ENCODE assay signal across 21 mouse cellular contexts in the genomic region with DNA sequence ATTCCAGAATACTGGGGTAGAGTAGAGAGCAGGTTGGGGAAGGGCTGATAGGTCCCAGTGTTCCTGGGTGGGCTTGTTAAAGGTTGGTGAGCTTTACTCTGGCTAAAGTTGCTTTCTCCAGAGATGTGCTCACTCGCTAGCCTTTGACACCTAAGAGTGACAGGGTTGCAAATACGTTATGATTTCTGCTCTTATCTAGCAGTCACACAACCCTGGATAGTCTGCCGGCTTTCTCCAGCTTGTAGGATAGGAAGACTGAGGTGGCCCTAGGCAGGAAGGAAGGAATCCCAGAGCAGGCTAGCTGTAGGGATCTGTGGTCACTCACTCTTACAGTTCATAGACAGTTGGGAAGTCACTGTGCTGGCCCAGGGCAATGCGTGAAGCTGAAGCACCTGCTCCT. TPM values are rescaled to one million over a fixed set of nuclear protein-coding genes. Genes with fewer than 3 reads are reported as not detected.
DNase-seq lines count a peak whose midpoint lies in the region; ATAC-seq and TF ChIP-seq lines count a peak whose summit lies in the region.
"Had no signal": no experiment of that assay in that cellular context is flagged by ENCODE, and none has a peak within 500 bp of the region (broad histone marks: within the 10 kb centered on the region; RNA-seq: fewer than 3 reads in every experiment).

No protein-coding gene starts in this region.

- peak overlapping the region; percentile 40; the same call in 1 of the 2 replicates for H3K9ac ChIP-seq in liver, embryonic 14.5 days (replicated peaks)
- H3K9ac ChIP-seq in intestine, postnatal 0 days (ENCODE audit: low read depth, low read length): no peak overlapping the region
- H3K9ac ChIP-seq: hindbrain, embryonic 15.5 days had no signal

- 70% methylated on average over 4 of the region's 4 CpGs for WGBS in bone marrow, adult 2 months
- WGBS in liver, embryonic 14.5 days (ENCODE audit: insufficient replicate concordance): 23% methylated on average over 4 of the region's 4 CpGs
- WGBS in intestine, postnatal 0 days: 91% methylated on average over 4 of the region's 4 CpGs

- no peak overlapping the region for H3K4me3 ChIP-seq in bone marrow, adult 2 months (replicated peaks; ENCODE audit: control insufficient read depth, low read depth, low read length)
- no peak overlapping the region for H3K4me3 ChIP-seq in liver, embryonic 14.5 days (ENCODE audit: insufficient read depth in 1 of 2, low read depth in 2 of 2, low read length in 2 of 2)
- H3K4me3 ChIP-seq in intestine, postnatal 0 days (ENCODE audit: low read depth, low read length): no peak overlapping the region
- H3K4me3 ChIP-seq: embryonic facial prominence, embryonic 10.5 days; erythroblast, embryonic 14.5 days; forebrain, embryonic 10.5 days; hindbrain, embryonic 15.5 days had no signal

- peak; percentile 61 for ATAC-seq in liver, embryonic 14.5 days (ENCODE audit: insufficient read depth)
- ATAC-seq in megakaryocyte progenitor cell, adult 5-6 weeks (replicated peaks; ENCODE audit: poor library complexity): peak; percentile 49
- ATAC-seq in intestine, postnatal 0 days: no peak
- ATAC-seq: forebrain, embryonic 14.5 days had no signal

- peaks cover 75% of the 10 kb centered on the region for H3K36me3 ChIP-seq in liver, embryonic 14.5 days (replicated peaks; ENCODE audit: control insufficient read depth, insufficient read depth, low read depth)
- H3K36me3 ChIP-seq in intestine, postnatal 0 days (ENCODE audit: control insufficient read depth, insufficient read depth): peaks cover 86% of the 10 kb centered on the region

- TF ChIP-seq EP300 in liver, embryonic 14.5 days (IDR thresholded peaks at IDR 0.05; ENCODE audit: low read depth): peak; percentile 56

- H3K4me1 ChIP-seq in bone marrow, adult 2 months (ENCODE audit: control insufficient read depth, insufficient read depth, low read length): peaks cover 10% of the 10 kb centered on the region
- H3K4me1 ChIP-seq in liver, embryonic 14.5 days (replicated peaks; ENCODE audit: control insufficient read depth in 2 of 2, insufficient read depth in 2 of 2, low read length in 1 of 2): peaks cover 32 to 40% of the 10 kb centered on the region in 2 experiments
- H3K4me1 ChIP-seq in intestine, postnatal 0 days (replicated peaks; ENCODE audit: control insufficient read depth, insufficient read depth, low read length): no peaks in the 10 kb centered on the region
- H3K4me1 ChIP-seq: embryonic facial prominence, embryonic 10.5 days; forebrain, embryonic 10.5 days had no signal

- no peak overlapping the region for H3K4me2 ChIP-seq in liver, embryonic 14.5 days (ENCODE audit: low read depth)
- no peak overlapping the region for H3K4me2 ChIP-seq in intestine, postnatal 0 days (replicated peaks; ENCODE audit: low read depth)
- H3K4me2 ChIP-seq: heart, embryonic 11.5 days; hindbrain, embryonic 15.5 days had no signal

- peak overlapping the region; percentile 33; the same call in 1 of the 2 replicates for H3K27ac ChIP-seq in bone marrow, adult 2 months (ENCODE audit: control insufficient read depth, insufficient read depth, low read depth, low read length, poor library complexity)
- no peak overlapping the region; the same call in 1 of the 2 replicates for H3K27ac ChIP-seq in liver, embryonic 14.5 days
- H3K27ac ChIP-seq in intestine, postnatal 0 days (ENCODE audit: low read depth, low read length): no peak overlapping the region
- H3K27ac ChIP-seq: embryonic facial prominence, embryonic 10.5 days; forebrain, embryonic 10.5 days; hindbrain, embryonic 15.5 days had no signal

- TF ChIP-seq CTCF in bone marrow, adult 2 months (IDR thresholded peaks at IDR 0.05; ENCODE audit: control insufficient read depth, insufficient read depth, low read length): no peak
- TF ChIP-seq CTCF in liver, embryonic 14.5 days (IDR thresholded peaks at IDR 0.05; ENCODE audit: low read depth): no peak
- TF ChIP-seq CTCF in intestine, postnatal 0 days (IDR thresholded peaks at IDR 0.05; ENCODE audit: low read depth): no peak

- no peak for TF ChIP-seq POLR2A in bone marrow, adult 2 months (IDR thresholded peaks at IDR 0.05; ENCODE audit: borderline replicate concordance, control insufficient read depth, low read depth, low read length)

- no peaks in the 10 kb centered on the region for H3K9me3 ChIP-seq in liver, embryonic 14.5 days (ENCODE audit: control insufficient read depth, low read length)
- H3K9me3 ChIP-seq in intestine, postnatal 0 days (ENCODE audit: control insufficient read depth): no peaks in the 10 kb centered on the region
- H3K9me3 ChIP-seq: embryonic facial prominence, embryonic 10.5 days; forebrain, embryonic 10.5 days; hindbrain, embryonic 15.5 days had no signal

- H3K27me3 ChIP-seq in liver, embryonic 14.5 days (ENCODE audit: control insufficient read depth, insufficient read depth, low read length): no peaks in the 10 kb centered on the region
- no peaks in the 10 kb centered on the region for H3K27me3 ChIP-seq in intestine, postnatal 0 days (replicated peaks; ENCODE audit: control insufficient read depth, insufficient read depth, low read length)
- H3K27me3 ChIP-seq: hindbrain, embryonic 15.5 days had no signal

- peak; percentile 37 for DNase-seq in liver
- no peak for DNase-seq in liver, embryonic 14.5 days (ENCODE audit: low read depth in 3 of 3, low spot score in 3 of 3)
- DNase-seq in thymus, postnatal 36 days: no peak
- DNase-seq in gastrocnemius, adult 18-20 months (ENCODE audit: low spot score): no peak
- DNase-seq: adrenal gland, adult 8-10 months; adrenal gland, postnatal 36 days; cerebellum, adult 11-12 months; cerebellum, adult 9-10 months; cerebellum, postnatal 36 days; gastrocnemius, postnatal 36 days; heart, adult 11 months; heart, postnatal 36 days had no signal

RNA-seq across cellular contexts. Expression of gene Cmtr1, which starts 23.9 kb away (rescaled TPM):
- 49.8 and 90.6 TPM in 2 replicates for polyA plus RNA-seq in bone marrow, adult 2 months (2011; ENCODE audit: insufficient read depth, insufficient read length, low replicate concordance, missing spikeins)
- 14.9 and 16.1 TPM in 2 replicates for polyA plus RNA-seq in liver, embryonic 14.5 days (2012; rRNA removed)
- polyA plus RNA-seq in liver, embryonic 14.5 days (2014; fragmentation: Nextera tagmentation; extraction: Ambion mirVana): 55.9 and 66.0 TPM in 2 replicates
- 16.5 and 37.1 TPM in 2 replicates for total RNA-seq in megakaryocyte progenitor cell, adult 5-6 weeks (2015)
- total RNA-seq in megakaryocyte progenitor cell, adult 5-6 weeks (2017): 136 and 148 TPM in 2 replicates
- 68.9 and 70.4 TPM in 2 replicates for polyA plus RNA-seq in intestine, postnatal 0 days (2015; fragmentation: Nextera tagmentation; extraction: Ambion mirVana)
- total RNA-seq in gastrocnemius, adult 18-20 months (2021): 10 to 100 TPM; 39.4 to 43.5 TPM

RNA-seq across cellular contexts. Expression of gene Ccdc167, which starts 32.6 kb away (rescaled TPM):
- polyA plus RNA-seq in bone marrow, adult 2 months (2011; ENCODE audit: insufficient read depth, insufficient read length, low replicate concordance, missing spikeins): 24.2 and 28.3 TPM in 2 replicates
- 3.8 and 7.6 TPM in 2 replicates for polyA plus RNA-seq in liver, embryonic 14.5 days (2012; rRNA removed)
- 10.1 TPM in 2 replicates for polyA plus RNA-seq in liver, embryonic 14.5 days (2014; fragmentation: Nextera tagmentation; extraction: Ambion mirVana)
- 19.1 and 20.1 TPM in 2 replicates for total RNA-seq in megakaryocyte progenitor cell, adult 5-6 weeks (2015)
- total RNA-seq in megakaryocyte progenitor cell, adult 5-6 weeks (2017): 6.3 and 11.3 TPM in 2 replicates
- 5.9 and 6.6 TPM in 2 replicates for polyA plus RNA-seq in intestine, postnatal 0 days (2015; fragmentation: Nextera tagmentation; extraction: Ambion mirVana)
- 1 to 10 TPM; 5.9 to 6.3 TPM for total RNA-seq in gastrocnemius, adult 18-20 months (2021)
